Mouse (Mus musculus) liver, embryonic 16.5 days (tissue): ENCODE measurements around the gene Foxred1. TPM values are rescaled to one million over a fixed set of nuclear protein-coding genes. Genes with fewer than 3 reads are reported as not detected.

Experiments
- ATAC-seq: fragments of 200-750 bp; cut with Nextera tagmentation; 2 replicates; pipeline ENCODE4 v1.8.0; 2017; ENCODE audit warnings: low read depth, mild to moderate bottlenecking, moderate number of reproducible peaks, moderate library complexity
- H3K27ac ChIP-seq: fragments of 300-500 bp; sonication (generic); 2 replicates; pipeline ENCODE4 v1.5.1; 2014; ENCODE audit warnings: mild to moderate bottlenecking, low read length
- H3K27me3 ChIP-seq: fragments of 300-500 bp; sonication (generic); 2 replicates; pipeline ENCODE4 v1.6.1; 2014; ENCODE audit warnings: low read depth, low read length, mixed read lengths; ENCODE audit not compliant: control insufficient read depth, insufficient read depth
- H3K36me3 ChIP-seq: fragments of 300-500 bp; sonication (generic); 2 replicates; pipeline ENCODE4 v1.6.1; 2014; ENCODE audit warnings: mild to moderate bottlenecking; ENCODE audit not compliant: control insufficient read depth, insufficient read depth
- H3K4me1 ChIP-seq: fragments of 300-500 bp; sonication (generic); 2 replicates; pipeline ENCODE4 v1.6.1; 2014; ENCODE audit warnings: low read depth, low read length, mixed read lengths; ENCODE audit not compliant: control insufficient read depth
- H3K4me2 ChIP-seq: fragments of 300-500 bp; sonication (generic); 2 replicates; pipeline ENCODE4 v1.6.1; 2014; ENCODE audit warnings: low read depth, low read length, mixed read lengths
- H3K4me3 ChIP-seq: fragments of 300-500 bp; sonication (generic); 2 replicates; pipeline ENCODE4 v1.5.1; 2014; ENCODE audit warnings: low read depth, mild to moderate bottlenecking, low read length
- H3K9ac ChIP-seq: fragments of 300-500 bp; sonication (generic); 2 replicates; pipeline ENCODE4 v1.6.1; 2014; ENCODE audit warnings: low read depth, low read length
- H3K9me3 ChIP-seq: fragments of 300-500 bp; sonication (generic); replicated peaks from 2 replicates; pipeline ENCODE4 v1.6.1; 2016; ENCODE audit warnings: low read length; ENCODE audit not compliant: control insufficient read depth
- WGBS: fragments of 180-500 bp; shearing (Covaris S2); extraction: QIAGEN DNeasy Blood & Tissue Kit; methylation state at CpG from one replicate; pipeline ENCODE4 v1.1.7; 2014; ENCODE audit not compliant: insufficient replicate concordance; 5-methylcytosine and 5-hydroxymethylcytosine counted together
- polyA plus RNA-seq: library from polyadenylated mRNA; unstranded; fragments of >200 nt; fragmentation: Nextera tagmentation; extraction: Ambion mirVana; gene quantifications from 2 replicates; pipeline ENCODE4 v1.2.1, GENCODE M21; 2015

Gene Foxred1
- polyA plus RNA-seq: 20.2 and 20.5 TPM in 2 replicates

DNA sequence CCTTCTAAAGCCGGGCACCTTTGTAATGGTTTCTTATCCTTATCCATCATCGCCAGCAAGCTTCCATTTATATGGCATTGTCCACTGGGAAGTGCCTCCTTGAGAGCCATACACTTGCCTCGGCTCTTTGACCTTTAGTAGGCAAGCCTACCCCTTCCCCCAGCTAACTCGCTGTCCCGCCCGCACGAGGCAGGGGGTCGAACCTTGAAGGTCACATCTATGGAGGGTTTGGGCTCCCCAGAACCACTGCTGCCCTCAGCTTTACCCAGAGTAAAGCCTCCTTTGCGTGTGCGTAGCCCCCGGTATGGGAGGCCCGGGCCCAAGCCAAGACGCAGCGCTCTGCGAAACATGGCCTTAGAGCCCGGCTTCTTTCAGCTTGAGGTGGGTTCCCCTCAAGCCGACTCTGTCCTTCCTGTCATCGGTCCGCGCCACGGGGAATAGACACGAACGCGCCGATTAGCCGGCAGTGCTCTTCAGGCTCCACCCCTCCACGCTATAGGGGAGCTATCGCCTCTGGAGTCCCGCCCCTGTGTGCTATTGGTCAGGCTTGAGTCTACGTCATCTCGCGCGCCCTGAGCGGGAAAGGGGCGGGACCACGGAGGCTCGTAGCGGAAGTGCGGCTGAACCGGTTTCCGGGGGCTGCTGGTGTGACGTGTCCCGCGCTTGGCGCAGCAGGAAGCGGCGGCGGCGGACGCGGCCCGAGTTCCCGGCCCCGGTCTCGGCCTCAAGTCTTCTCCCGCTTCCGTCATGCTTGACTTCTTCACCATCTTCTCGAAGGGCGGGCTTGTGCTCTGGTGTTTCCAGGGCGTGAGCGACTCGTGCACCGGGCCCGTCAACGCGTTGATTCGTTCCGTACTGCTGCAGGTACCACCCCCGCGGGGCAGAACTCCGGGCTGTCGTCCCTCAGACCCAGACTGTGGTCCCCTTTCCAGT lies at the start of gene Foxred1:
Gene Foxred1, minus strand, starts transcription at position 514 of the 933 bp plus-strand sequence.
- peak within 1 kb of the TSS; percentile 78 for H3K27ac ChIP-seq
- H3K4me2 ChIP-seq: peak within 1 kb of the TSS; percentile 99
- H3K27me3 ChIP-seq: no peaks in the 10 kb centered on the region
- peak; percentile 99 for ATAC-seq
- no peaks in the 10 kb centered on the region for H3K9me3 ChIP-seq
- peaks cover 17% of the 10 kb centered on the region for H3K4me1 ChIP-seq
- peaks cover 51% of the 10 kb centered on the region for H3K36me3 ChIP-seq
- H3K9ac ChIP-seq: peak within 1 kb of the TSS; percentile 89
- H3K4me3 ChIP-seq: peak within 1 kb of the TSS; percentile 98
- under 1% methylated on average over 72 of the region's 72 CpGs for WGBS

DNA sequence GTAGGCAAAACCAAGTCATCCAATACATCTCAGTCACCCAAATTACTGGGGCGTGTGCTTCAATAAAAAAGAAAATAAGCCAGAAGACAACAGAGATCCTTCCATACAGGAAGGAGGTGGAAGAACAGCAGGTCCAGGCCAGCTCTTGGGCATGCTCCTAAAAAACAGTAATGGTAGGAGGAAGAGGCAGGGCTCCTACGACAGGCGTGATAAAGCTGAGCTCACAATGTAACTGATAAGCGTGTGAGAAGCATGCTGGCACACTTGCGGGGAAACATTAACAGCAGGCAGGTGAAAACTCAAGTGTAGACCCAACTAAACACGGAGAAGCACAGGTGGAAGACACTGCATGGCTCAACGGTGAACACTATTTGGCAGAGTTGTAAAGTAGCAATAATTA lies 46.5 kb upstream of the Foxred1 start:
- Histone ChIP-seq H3K27me3 (no peaks in the 10 kb centered on the region), H3K9me3 (no peaks in the 10 kb centered on the region), H3K9ac (no peak overlapping the region), H3K36me3 (no peaks in the 10 kb centered on the region), H3K27ac (no peak overlapping the region), H3K4me2 (no peak overlapping the region), H3K4me3 (no peak overlapping the region), H3K4me1 (peaks cover 2% of the 10 kb centered on the region; the same call in 1 of the 2 replicates)
- 50% methylated on average over 7 of the region's 7 CpGs for WGBS
- ATAC-seq: no peak

DNA sequence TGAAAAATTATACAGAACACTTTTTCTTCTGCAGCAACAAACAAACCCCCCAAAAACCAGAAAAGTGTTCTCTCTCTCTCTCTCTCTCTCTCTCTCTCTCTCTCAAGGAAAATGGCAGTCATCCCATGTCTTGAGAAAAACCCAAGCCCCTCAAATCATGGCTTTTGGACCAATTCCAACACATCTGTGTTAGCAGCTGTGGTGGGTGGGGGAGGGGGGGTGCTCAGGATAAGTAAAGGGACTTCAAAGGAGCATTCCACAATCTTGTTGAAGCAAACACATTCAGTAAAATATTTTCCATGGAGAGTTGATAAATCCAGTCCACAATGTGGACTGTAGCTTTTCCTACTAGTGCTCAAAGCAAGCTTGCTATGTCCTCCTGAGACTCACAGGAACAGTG lies 38.6 kb upstream of the Foxred1 start:
- no peaks in the 10 kb centered on the region for H3K27me3 ChIP-seq
- H3K27ac ChIP-seq: no peak overlapping the region
- no peak overlapping the region for H3K4me3 ChIP-seq
- no peak overlapping the region for H3K4me2 ChIP-seq
- H3K9ac ChIP-seq: no peak overlapping the region
- H3K9me3 ChIP-seq: no peaks in the 10 kb centered on the region
- no peak for ATAC-seq
- H3K36me3 ChIP-seq: no peaks in the 10 kb centered on the region
- no peaks in the 10 kb centered on the region for H3K4me1 ChIP-seq

DNA sequence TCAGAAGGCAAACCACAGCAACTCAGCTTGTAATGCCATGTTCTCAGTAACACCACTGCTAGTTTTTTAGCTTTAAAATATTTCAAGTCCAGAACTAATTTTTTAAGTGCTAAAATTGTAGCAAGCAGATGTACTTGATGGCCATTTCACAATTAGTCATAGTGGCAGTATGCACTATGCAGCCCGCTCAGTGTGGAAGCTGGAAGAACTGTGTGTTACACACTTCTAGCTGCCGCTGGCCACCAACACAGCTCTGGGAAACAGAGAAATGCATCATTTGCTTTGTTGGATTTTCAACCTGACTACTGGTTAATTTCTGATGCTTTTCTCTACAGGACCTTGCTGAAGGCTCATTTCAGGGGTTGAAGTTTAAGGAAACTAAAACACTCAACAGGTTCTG lies 36.5 kb upstream of the Foxred1 start:
- H3K9ac ChIP-seq: no peak overlapping the region
- no peaks in the 10 kb centered on the region for H3K36me3 ChIP-seq
- no peak for ATAC-seq
- no peak overlapping the region for H3K4me2 ChIP-seq
- H3K27me3 ChIP-seq: no peaks in the 10 kb centered on the region
- no peak overlapping the region for H3K27ac ChIP-seq
- H3K4me1 ChIP-seq: no peaks in the 10 kb centered on the region
- no peak overlapping the region for H3K4me3 ChIP-seq
- 82% methylated on average over 2 of the region's 2 CpGs for WGBS
- H3K9me3 ChIP-seq: no peaks in the 10 kb centered on the region

DNA sequence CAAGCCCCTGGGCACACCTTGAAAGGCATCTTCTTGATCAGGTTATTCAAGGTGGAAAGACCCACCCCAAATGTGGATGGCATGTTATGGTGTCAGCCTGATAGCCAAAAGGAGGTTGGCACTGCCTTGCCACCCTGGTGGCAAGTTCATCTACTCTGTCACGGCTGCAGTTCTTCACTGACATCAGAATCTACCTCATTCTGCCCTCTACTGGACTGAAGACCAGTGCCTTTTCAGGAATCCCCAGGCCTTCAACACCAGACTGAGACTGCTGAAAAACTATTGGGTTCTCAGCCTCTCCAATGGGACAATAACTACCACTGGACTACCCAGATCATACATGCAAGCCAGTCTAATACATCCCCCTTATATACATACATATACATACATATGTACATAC lies 28.9 kb upstream of the Foxred1 start:
- no peak for ATAC-seq
- Histone ChIP-seq H3K36me3 (no peaks in the 10 kb centered on the region), H3K9me3 (no peaks in the 10 kb centered on the region), H3K4me2 (no peak overlapping the region), H3K9ac (no peak overlapping the region), H3K27ac (no peak overlapping the region), H3K4me3 (no peak overlapping the region), H3K27me3 (no peaks in the 10 kb centered on the region), H3K4me1 (no peaks in the 10 kb centered on the region)
- WGBS: 50% methylated on average over 1 of the region's 1 CpGs

DNA sequence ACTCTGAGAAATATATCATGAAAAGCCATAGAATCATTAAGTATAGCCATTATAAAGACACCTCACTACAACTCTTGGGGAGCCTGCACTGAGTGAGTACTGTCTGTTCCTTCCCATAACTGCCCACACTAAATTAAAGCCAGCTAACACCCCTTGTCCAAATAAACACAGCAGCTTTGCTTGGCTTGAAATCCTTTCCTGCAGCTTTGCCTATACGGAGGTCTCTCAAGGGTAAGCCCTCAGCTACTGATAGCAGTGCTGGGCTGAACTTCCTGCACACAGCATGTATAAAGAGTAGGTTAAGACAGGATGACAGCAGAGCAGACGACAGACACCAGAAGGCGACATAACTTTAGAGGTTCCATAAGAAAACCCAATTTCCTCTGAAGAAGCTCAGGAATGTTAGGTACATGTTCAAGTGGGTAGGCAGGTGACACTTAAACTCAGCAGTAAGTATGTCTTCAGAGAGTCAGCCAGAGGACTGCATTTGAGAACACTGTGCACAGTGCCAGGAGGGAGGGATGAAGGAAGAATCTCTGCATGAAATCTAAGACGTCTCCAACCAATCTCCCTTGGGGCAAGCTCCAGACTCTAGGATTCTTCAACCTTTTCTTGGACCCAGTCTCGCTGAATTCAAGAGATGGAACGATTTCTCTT lies 28.2 kb upstream of the Foxred1 start:
- WGBS: 59% methylated on average over 6 of the region's 6 CpGs

DNA sequence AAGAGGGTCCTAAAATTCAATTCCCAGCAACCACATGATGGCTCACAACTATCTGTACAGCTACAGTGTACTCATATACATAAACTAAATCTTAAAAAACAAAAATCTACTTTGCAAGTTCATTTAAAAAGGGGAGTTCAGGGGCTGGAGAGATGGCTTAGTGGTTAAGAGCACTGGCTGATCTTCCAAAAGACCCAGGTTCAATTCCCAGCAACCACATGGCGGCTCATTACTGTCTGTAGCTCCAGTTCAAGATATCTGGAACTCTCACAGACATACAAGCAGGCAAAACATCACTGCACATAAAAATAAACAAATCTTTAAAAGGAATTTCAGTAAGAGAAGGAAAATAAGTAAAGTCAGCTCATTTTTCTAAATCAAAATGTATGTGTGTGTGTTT lies 27.5 kb upstream of the Foxred1 start:
- H3K9me3 ChIP-seq: no peaks in the 10 kb centered on the region
- H3K27me3 ChIP-seq: no peaks in the 10 kb centered on the region
- no peak overlapping the region for H3K4me2 ChIP-seq
- WGBS: 87% methylated on average over 1 of the region's 1 CpGs
- H3K4me3 ChIP-seq: no peak overlapping the region
- no peak for ATAC-seq
- H3K36me3 ChIP-seq: no peaks in the 10 kb centered on the region
- H3K4me1 ChIP-seq: no peaks in the 10 kb centered on the region
- no peak overlapping the region for H3K9ac ChIP-seq
- H3K27ac ChIP-seq: no peak overlapping the region

More for the DNA sequence above, 28.2 kb upstream of the Foxred1 start:
- H3K4me2 ChIP-seq: no peak overlapping the region
- no peak overlapping the region for H3K4me3 ChIP-seq
- no peaks in the 10 kb centered on the region for H3K36me3 ChIP-seq
- H3K9me3 ChIP-seq: no peaks in the 10 kb centered on the region
- H3K4me1 ChIP-seq: no peaks in the 10 kb centered on the region
- no peaks in the 10 kb centered on the region for H3K27me3 ChIP-seq
- no peak for ATAC-seq
- H3K27ac ChIP-seq: no peak overlapping the region
- no peak overlapping the region for H3K9ac ChIP-seq

DNA sequence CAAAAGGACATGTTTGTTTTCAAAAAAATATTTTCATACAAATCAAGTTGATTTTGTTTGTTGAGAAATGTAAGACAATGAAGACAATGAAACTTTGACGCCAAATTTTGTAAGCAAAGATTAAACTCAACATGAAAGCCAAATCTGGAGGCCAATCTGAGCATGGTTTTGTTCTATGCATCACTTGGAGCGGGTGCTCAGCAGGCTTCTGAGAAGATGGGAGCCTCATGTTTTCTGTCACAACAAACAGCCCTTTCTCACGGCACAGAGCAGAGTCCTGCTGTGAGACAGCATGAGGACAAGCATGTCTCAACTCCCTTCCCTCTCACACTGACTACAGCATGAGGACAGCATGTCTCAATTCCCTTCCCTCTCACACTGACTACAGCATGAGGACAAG lies 25.1 kb upstream of the Foxred1 start:
- Histone ChIP-seq H3K27ac (no peak overlapping the region), H3K4me2 (no peak overlapping the region), H3K4me1 (no peaks in the 10 kb centered on the region), H3K4me3 (no peak overlapping the region), H3K9ac (no peak overlapping the region), H3K36me3 (no peaks in the 10 kb centered on the region), H3K9me3 (no peaks in the 10 kb centered on the region), H3K27me3 (no peaks in the 10 kb centered on the region)
- no peak for ATAC-seq
- 69% methylated on average over 3 of the region's 3 CpGs for WGBS

DNA sequence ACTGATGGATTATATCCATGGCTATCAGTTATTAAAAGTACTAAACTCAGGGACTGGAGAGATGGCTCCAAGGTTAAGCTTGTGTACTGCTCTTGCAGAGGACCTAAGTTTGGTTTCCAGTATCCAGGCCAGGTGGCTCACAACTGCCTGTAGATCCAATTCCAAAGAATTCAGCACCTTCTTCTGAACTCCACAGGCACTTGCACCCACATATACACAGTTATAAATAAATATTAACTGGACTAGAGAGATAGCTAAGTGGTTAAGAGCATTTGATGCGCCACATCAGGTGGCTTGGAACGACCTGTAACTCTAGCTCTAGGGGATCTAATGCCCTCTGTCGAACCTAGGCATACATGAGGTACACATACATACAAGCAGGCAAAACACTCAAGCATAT lies 17.8 kb upstream of the Foxred1 start:
- no peaks in the 10 kb centered on the region for H3K27me3 ChIP-seq
- no peak for ATAC-seq
- no peak overlapping the region for H3K4me3 ChIP-seq
- no peaks in the 10 kb centered on the region for H3K9me3 ChIP-seq
- H3K4me2 ChIP-seq: no peak overlapping the region
- H3K27ac ChIP-seq: no peak overlapping the region
- H3K4me1 ChIP-seq: no peaks in the 10 kb centered on the region
- H3K36me3 ChIP-seq: no peaks in the 10 kb centered on the region
- H3K9ac ChIP-seq: no peak overlapping the region
- 75% methylated on average over 3 of the region's 3 CpGs for WGBS
